Mouse (Mus musculus): Measurements from ENCODE around the gene Arid1b.

GRCm38 (mm10) chr17:5189551-5190351 lies 195.6 kb downstream of the Arid1b start:
- TF ChIP-seq CTCF (IDR thresholded peaks at IDR 0.05; ENCODE audit: borderline replicate concordance, extremely low read depth, insufficient read depth, insufficient read length) (peak; percentile 27; the same call in 1 of the 2 replicates), POLR2A (IDR thresholded peaks at IDR 0.05; ENCODE audit: borderline replicate concordance, extremely low read depth, insufficient read depth, insufficient read length, poor library complexity, severe bottlenecking) (peak; percentile 66; the same call in 1 of the 2 replicates)
